Mouse (Mus musculus) lung, postnatal 0 days (tissue): ENCODE results near the gene Olfr630. TPM values are rescaled to one million over a fixed set of nuclear protein-coding genes. Genes with fewer than 3 reads are reported as not detected.
"Not testable (repeated sequence)": the region's sequence is repeated elsewhere in the genome, so short reads cannot be mapped to it uniquely, and the experiment has no call there.

Experiments
- ATAC-seq: fragments of 200-750 bp; cut with Nextera tagmentation; 2 replicates; pipeline ENCODE4 v1.8.0; 2017; ENCODE audit warnings: moderate library complexity
- DNase-seq: peaks from one replicate; pipeline ENCODE4 v3.0.0-alpha.2; 2016; ENCODE audit warnings: low spot score
- H3K27ac ChIP-seq: fragments of 300-500 bp; sonication (generic); 2 replicates; pipeline ENCODE4 v1.5.1; 2014; ENCODE audit warnings: antibody characterized with exemption, mild to moderate bottlenecking, low read length, mixed read lengths
- H3K27me3 ChIP-seq: fragments of 300-500 bp; sonication (generic); replicated peaks from 2 replicates; pipeline ENCODE4 v1.6.1; 2014; ENCODE audit warnings: low read length, mixed read lengths; ENCODE audit not compliant: insufficient read depth
- H3K36me3 ChIP-seq: fragments of 300-500 bp; sonication (generic); 2 replicates; pipeline ENCODE4 v1.6.1; 2014; ENCODE audit warnings: low read length, mixed read lengths; ENCODE audit not compliant: insufficient read depth
- H3K4me1 ChIP-seq: fragments of 300-500 bp; sonication (generic); 2 replicates; pipeline ENCODE4 v1.6.1; 2014; ENCODE audit warnings: antibody characterized with exemption, low read depth, low read length, mixed read lengths; ENCODE audit not compliant: insufficient read depth
- H3K4me2 ChIP-seq: fragments of 300-500 bp; sonication (generic); replicated peaks from 2 replicates; pipeline ENCODE4 v1.6.1; 2014; ENCODE audit warnings: low read depth, mild to moderate bottlenecking, low read length, moderate library complexity, mixed read lengths
- H3K4me3 ChIP-seq: fragments of 300-500 bp; sonication (generic); 2 replicates; pipeline ENCODE4 v1.5.1; 2014; ENCODE audit warnings: low read depth, low read length
- H3K9ac ChIP-seq: fragments of 300-500 bp; sonication (generic); replicated peaks from 2 replicates; pipeline ENCODE4 v1.6.1; 2014; ENCODE audit warnings: low read depth, mild to moderate bottlenecking
- H3K9me3 ChIP-seq: fragments of 300-500 bp; sonication (generic); 2 replicates; pipeline ENCODE4 v1.6.1; 2016; ENCODE audit warnings: low read length, mixed read lengths
- CTCF ChIP-seq: IDR thresholded peaks from 2 replicates; pipeline ENCODE4 v1.5.1; 2016; ENCODE audit warnings: antibody characterized with exemption, mild to moderate bottlenecking
- EP300 ChIP-seq: IDR thresholded peaks from 2 replicates; pipeline ENCODE4 v1.6.1; 2016; ENCODE audit warnings: antibody characterized with exemption, mild to moderate bottlenecking, control low read depth
- WGBS: fragments of 180-500 bp; shearing (Covaris S2); extraction: QIAGEN DNeasy Blood & Tissue Kit; methylation state at CpG from one replicate; pipeline ENCODE4 v1.1.7; 2014; 5-methylcytosine and 5-hydroxymethylcytosine counted together
- polyA plus RNA-seq: library from polyadenylated mRNA; unstranded; fragments of >200 nt; fragmentation: Nextera tagmentation; extraction: Ambion mirVana; gene quantifications from 2 replicates; pipeline ENCODE4 v1.2.1, GENCODE M21; 2015

The Olfr630 gene
- not detected in 2 replicates for polyA plus RNA-seq

DNA sequence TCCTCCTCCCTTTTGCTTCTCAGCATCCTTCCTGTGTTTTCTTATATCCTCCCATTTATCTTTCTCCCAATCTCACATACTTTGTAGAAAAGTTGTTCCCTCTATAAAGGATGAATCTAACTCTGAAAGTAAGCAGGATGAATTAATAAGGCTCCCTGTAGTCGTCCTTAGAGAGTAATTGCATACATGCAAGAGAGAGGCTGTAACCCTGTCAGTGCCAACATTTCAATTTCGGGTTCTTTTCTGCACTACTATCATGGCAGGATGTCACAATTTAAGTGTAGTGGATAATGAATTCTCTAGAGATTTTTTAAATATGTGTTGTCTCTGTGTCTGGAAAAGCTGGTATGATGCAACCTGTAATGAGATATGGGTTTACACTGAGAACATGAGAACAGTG lies at the start of gene Olfr630:
Olfr630 (minus strand) TSS at position 101 of the 400 bp plus-strand sequence.
- H3K9me3 ChIP-seq, result no peaks in the 10 kb centered on the region
- no peak within 1 kb of the TSS for H3K27ac ChIP-seq

GRCm38 (mm10) chr7:103806856-103807255 lies 49.7 kb upstream of the Olfr630 start:
- Histone ChIP-seq H3K4me3 (no peak overlapping the region), H3K9me3 (no peaks in the 10 kb centered on the region), H3K27ac (no peak overlapping the region), H3K9ac (no peak overlapping the region), H3K4me2 (no peak overlapping the region), H3K4me1 (no peaks in the 10 kb centered on the region), H3K27me3 (no peaks in the 10 kb centered on the region), H3K36me3 (no peaks in the 10 kb centered on the region)
- peak; percentile 32 for DNase-seq
- ATAC-seq, result no peak
- peak; percentile 57 for TF ChIP-seq CTCF
- TF ChIP-seq EP300, result no peak
- 52% methylated on average over 1 of the region's 1 CpGs for WGBS

More for the DNA sequence above, at the start of gene Olfr630:
- no peaks in the 10 kb centered on the region for H3K36me3 ChIP-seq
- no peak within 1 kb of the TSS for H3K4me2 ChIP-seq
- 39% methylated on average over 2 of the region's 2 CpGs for WGBS
- no peak for ATAC-seq
- H3K9ac ChIP-seq, result no peak within 1 kb of the TSS
- H3K4me1 ChIP-seq, result no peaks in the 10 kb centered on the region
- H3K27me3 ChIP-seq, result no peaks in the 10 kb centered on the region
- H3K4me3 ChIP-seq, result no peak within 1 kb of the TSS
- no peak for TF ChIP-seq CTCF
- DNase-seq, result no peak

GRCm38 (mm10) chr7:103792669-103793388 lies 35.7 kb upstream of the Olfr630 start:
- H3K4me1 ChIP-seq, result no peaks in the 10 kb centered on the region
- H3K9ac ChIP-seq, result no peak overlapping the region
- no peak overlapping the region for H3K4me2 ChIP-seq
- TF ChIP-seq CTCF (no peak), EP300 (no peak)
- H3K27ac ChIP-seq, result no peak overlapping the region
- ATAC-seq (no peak), DNase-seq (no peak)
- no peaks in the 10 kb centered on the region for H3K36me3 ChIP-seq
- WGBS, result 17% methylated on average over 4 of the region's 4 CpGs
- no peak overlapping the region for H3K4me3 ChIP-seq
- no peaks in the 10 kb centered on the region for H3K27me3 ChIP-seq
- no peaks in the 10 kb centered on the region for H3K9me3 ChIP-seq

GRCm38 (mm10) chr7:103791721-103792120 lies 34.6 kb upstream of the Olfr630 start, which contains the start of gene Olfr67:
Olfr67 (minus strand) TSS chr7:103791821.
- no peak for ATAC-seq
- WGBS, result 59% methylated on average over 3 of the region's 3 CpGs
- Histone ChIP-seq H3K4me3 (no peak within 1 kb of the TSS), H3K27me3 (no peaks in the 10 kb centered on the region), H3K4me1 (no peaks in the 10 kb centered on the region), H3K9me3 (no peaks in the 10 kb centered on the region), H3K27ac (no peak within 1 kb of the TSS), H3K9ac (no peak within 1 kb of the TSS), H3K4me2 (no peak within 1 kb of the TSS), H3K36me3 (no peaks in the 10 kb centered on the region)
- no peak for TF ChIP-seq CTCF
- TF ChIP-seq EP300, result no peak
- DNase-seq, result no peak

GRCm38 (mm10) chr7:103779598-103779997 lies 22.5 kb upstream of the Olfr630 start, which contains the start of gene Olfr68:
Olfr68 (minus strand) TSS chr7:103779698.
- Histone ChIP-seq H3K9ac (no peak within 1 kb of the TSS), H3K27me3 (no peaks in the 10 kb centered on the region), H3K36me3 (no peaks in the 10 kb centered on the region), H3K9me3 (no peaks in the 10 kb centered on the region), H3K4me3 (no peak within 1 kb of the TSS), H3K4me2 (no peak within 1 kb of the TSS), H3K27ac (no peak within 1 kb of the TSS), H3K4me1 (no peaks in the 10 kb centered on the region)
- TF ChIP-seq CTCF, result no peak
- no peak for TF ChIP-seq EP300
- DNase-seq (no peak), ATAC-seq (no peak)
- 64% methylated on average over 3 of the region's 3 CpGs for WGBS

DNA sequence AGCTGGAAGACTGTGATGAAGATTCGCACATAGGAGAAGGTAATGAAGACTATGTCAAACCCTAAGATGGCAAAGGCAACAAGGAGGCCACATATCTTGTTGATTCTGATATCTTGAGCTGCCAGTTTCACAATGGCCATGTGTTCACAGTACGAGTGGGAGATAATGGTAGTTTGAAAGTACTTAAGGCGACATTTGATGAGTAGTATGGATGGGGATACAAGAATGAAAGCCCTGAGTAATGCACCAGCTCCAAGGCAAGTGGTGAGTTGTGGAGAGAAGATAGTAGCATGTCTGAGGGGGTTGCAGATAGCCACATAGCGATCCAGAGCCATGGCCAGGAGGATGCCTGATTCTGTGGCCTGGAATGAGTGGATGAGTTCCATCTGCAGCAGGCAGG lies 20.5 kb upstream of the Olfr630 start:
- not testable (repeated sequence) for H3K4me3 ChIP-seq, H3K9me3 ChIP-seq, H3K27me3 ChIP-seq, DNase-seq, ATAC-seq, H3K4me2 ChIP-seq, H3K4me1 ChIP-seq, H3K9ac ChIP-seq, H3K36me3 ChIP-seq, H3K27ac ChIP-seq
- WGBS, result 74% methylated on average over 4 of the region's 4 CpGs
